Mouse (Mus musculus) retina, embryonic 14.5 days (tissue): Measurements from ENCODE around the gene Tpi1.

Source experiments
- DNase-seq: peaks from one replicate; pipeline ENCODE4 v3.0.0-alpha.2; 2015; ENCODE audit warnings: low spot score

Tpi1 gene

GRCm38 (mm10) chr6:124770511-124770910 is 43.6 kb downstream of the Tpi1 start:
- DNase-seq = no peak

- no peak for DNase-seq
Measured at GRCm38 (mm10) chr6:124770013-124770412, 44.1 kb downstream of the Tpi1 start.

GRCm38 (mm10) chr6:124769101-124769765 is 44.9 kb downstream of the Tpi1 start, which contains the start of gene Eno2:
Gene Eno2 (minus strand): TSS chr6:124769673.
- DNase-seq = peak; percentile 71

- peak; percentile 30 for DNase-seq
Measured at GRCm38 (mm10) chr6:124768704-124769044, 45.4 kb downstream of the Tpi1 start.

GRCm38 (mm10) chr6:124767920-124768703 is 46.0 kb downstream of the Tpi1 start:
- peak; percentile 67 for DNase-seq

GRCm38 (mm10) chr6:124767536-124767919 is 46.6 kb downstream of the Tpi1 start:
- DNase-seq = no peak

GRCm38 (mm10) chr6:124765951-124766350 is 48.1 kb downstream of the Tpi1 start:
- DNase-seq = no peak
